Comparison of ENCODE assay signal across 13 mouse cellular contexts in the genomic region with DNA sequence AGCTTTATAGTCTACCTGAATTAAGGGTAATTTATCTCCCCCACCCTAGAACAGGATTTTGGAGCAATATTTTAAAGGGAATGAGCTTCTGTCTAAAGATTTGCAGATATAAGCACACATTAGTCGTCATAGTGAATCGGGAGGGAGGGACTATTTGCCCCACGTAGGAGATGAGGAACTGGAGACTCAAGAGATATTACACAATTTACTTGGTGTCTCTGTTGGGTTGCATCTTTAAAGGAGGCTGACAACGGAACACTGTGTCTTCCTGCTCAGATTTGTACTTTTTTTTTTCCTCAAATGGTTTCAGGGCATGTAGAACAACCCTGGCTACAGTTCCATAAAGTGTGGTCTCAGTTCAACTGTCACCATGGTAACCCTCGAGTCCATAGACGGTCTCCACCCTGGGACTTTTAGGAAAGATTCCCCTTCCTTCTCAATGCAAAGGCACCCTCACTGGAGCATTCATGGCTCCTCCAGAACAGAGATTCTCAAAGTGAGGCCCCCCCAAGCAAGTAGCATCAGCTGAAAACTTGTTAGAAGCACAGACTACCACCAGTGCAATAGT.
"Had no signal": no experiment of that assay in that cellular context is flagged by ENCODE, and none has a peak within 500 bp of the region (broad histone marks: within the 10 kb centered on the region; RNA-seq: fewer than 3 reads in every experiment).

No protein-coding gene starts in this region.

- H3K9ac ChIP-seq: liver, embryonic 15.5 days; midbrain, embryonic 15.5 days had no signal

- ATAC-seq: midbrain, embryonic 15.5 days had no signal

- H3K27me3 ChIP-seq: liver, embryonic 15.5 days; megakaryocyte, embryonic 14.5 days; midbrain, embryonic 15.5 days had no signal

- H3K4me2 ChIP-seq: liver, embryonic 11.5 days; liver, embryonic 15.5 days; midbrain, embryonic 15.5 days had no signal

- H3K27ac ChIP-seq: limb, embryonic 10.5 days; liver, embryonic 15.5 days; midbrain, embryonic 15.5 days had no signal

- H3K4me1 ChIP-seq: liver, embryonic 15.5 days; midbrain, embryonic 15.5 days had no signal

- H3K9me3 ChIP-seq: limb, embryonic 10.5 days; liver, embryonic 15.5 days; megakaryocyte, embryonic 14.5 days; midbrain, embryonic 15.5 days had no signal

- DNase-seq: kidney, adult 11 months; kidney, adult 9 months; kidney, postnatal 14 days; lung, adult 2 months; lung, postnatal 14 days; right cerebral cortex, postnatal 25 days; thymus, adult 18-20 months; thymus, postnatal 14 days had no signal

- H3K36me3 ChIP-seq: limb, embryonic 10.5 days; liver, embryonic 15.5 days; midbrain, embryonic 15.5 days had no signal

- H3K4me3 ChIP-seq: limb, embryonic 10.5 days; liver, embryonic 15.5 days; megakaryocyte, embryonic 14.5 days; midbrain, embryonic 15.5 days had no signal
